Mouse (Mus musculus): ENCODE results near the gene St8sia1. TPM values are rescaled to one million over a fixed set of nuclear protein-coding genes. Genes with fewer than 3 reads are reported as not detected.
A peak's percentile ranks its signal among the peaks of the same experiment; 100 is the strongest.

St8sia1 gene
- polyA plus RNA-seq, 1 experiment from 2014 or later: 2.3 TPM

GRCm38 (mm10) chr6:142795087-142795486 is 169.2 kb downstream of the St8sia1 start:
- Histone ChIP-seq H3K27ac (no peak overlapping the region), H3K9ac (ENCODE audit: low read depth, low read length) (no peak overlapping the region), H3K4me1 (replicated peaks; ENCODE audit: insufficient read depth, low read length) (no peaks in the 10 kb centered on the region), H3K4me3 (replicated peaks; ENCODE audit: low read depth, low read length) (no peak overlapping the region), H3K9me3 (replicated peaks; ENCODE audit: low read length) (no peaks in the 10 kb centered on the region), H3K27me3 (ENCODE audit: insufficient read depth, low read length) (no peaks in the 10 kb centered on the region), H3K36me3 (ENCODE audit: insufficient read depth, low read length) (no peaks in the 10 kb centered on the region), H3K4me2 (ENCODE audit: low read length) (no peak overlapping the region)
- ATAC-seq (replicated peaks; ENCODE audit: low FRiP score, low read depth) (no peak), DNase-seq (ENCODE audit: low spot score) (no peak)
- TF ChIP-seq CTCF (IDR thresholded peaks at IDR 0.05; ENCODE audit: low read depth): no peak
- WGBS: 92% methylated on average over 9 of the region's 9 CpGs

- 37% methylated on average over 7 of the region's 7 CpGs for WGBS
- no peak for ATAC-seq (replicated peaks; ENCODE audit: low FRiP score, low read depth)
Measured at GRCm38 (mm10) chr6:142793468-142793867, 170.8 kb downstream of the St8sia1 start.

GRCm38 (mm10) chr6:142792241-142792968 is 171.8 kb downstream of the St8sia1 start:
- WGBS: 63% methylated on average over 13 of the region's 13 CpGs
- no peak overlapping the region for H3K4me3 ChIP-seq (replicated peaks; ENCODE audit: low read depth, low read length)
- no peaks in the 10 kb centered on the region for H3K9me3 ChIP-seq (replicated peaks; ENCODE audit: low read length)
- no peaks in the 10 kb centered on the region for H3K4me1 ChIP-seq (replicated peaks; ENCODE audit: insufficient read depth, low read length)
- H3K27me3 ChIP-seq (ENCODE audit: insufficient read depth, low read length): no peaks in the 10 kb centered on the region
- ATAC-seq (replicated peaks; ENCODE audit: low FRiP score, low read depth): no peak
- H3K9ac ChIP-seq (ENCODE audit: low read depth, low read length): no peak overlapping the region
- H3K36me3 ChIP-seq (ENCODE audit: insufficient read depth, low read length): no peaks in the 10 kb centered on the region
- no peak for DNase-seq (ENCODE audit: low spot score)
- no peak for TF ChIP-seq CTCF (IDR thresholded peaks at IDR 0.05; ENCODE audit: low read depth)
- H3K4me2 ChIP-seq (ENCODE audit: low read length): no peak overlapping the region
- no peak overlapping the region for H3K27ac ChIP-seq

More at GRCm38 (mm10) chr6:142793468-142793867, 170.8 kb downstream of the St8sia1 start:
- TF ChIP-seq CTCF (IDR thresholded peaks at IDR 0.05; ENCODE audit: low read depth): no peak
- H3K27me3 ChIP-seq (ENCODE audit: insufficient read depth, low read length): no peaks in the 10 kb centered on the region
- no peaks in the 10 kb centered on the region for H3K4me1 ChIP-seq (replicated peaks; ENCODE audit: insufficient read depth, low read length)
- H3K9ac ChIP-seq (ENCODE audit: low read depth, low read length): no peak overlapping the region
- H3K36me3 ChIP-seq (ENCODE audit: insufficient read depth, low read length): no peaks in the 10 kb centered on the region
- H3K27ac ChIP-seq: no peak overlapping the region
- H3K4me3 ChIP-seq (replicated peaks; ENCODE audit: low read depth, low read length): no peak overlapping the region
- H3K4me2 ChIP-seq (ENCODE audit: low read length): no peak overlapping the region
- no peaks in the 10 kb centered on the region for H3K9me3 ChIP-seq (replicated peaks; ENCODE audit: low read length)
- peak; percentile 31 for DNase-seq (ENCODE audit: low spot score)

- 94% methylated on average over 10 of the region's 10 CpGs for WGBS
- no peak overlapping the region for H3K4me3 ChIP-seq (replicated peaks; ENCODE audit: low read depth, low read length)
- H3K4me1 ChIP-seq (replicated peaks; ENCODE audit: insufficient read depth, low read length): no peaks in the 10 kb centered on the region
- H3K4me2 ChIP-seq (ENCODE audit: low read length): no peak overlapping the region
- H3K27me3 ChIP-seq (ENCODE audit: insufficient read depth, low read length): no peaks in the 10 kb centered on the region
- DNase-seq (ENCODE audit: low spot score) (no peak), ATAC-seq (replicated peaks; ENCODE audit: low FRiP score, low read depth) (no peak)
- H3K9me3 ChIP-seq (replicated peaks; ENCODE audit: low read length): no peaks in the 10 kb centered on the region
- H3K27ac ChIP-seq: no peak overlapping the region
- H3K36me3 ChIP-seq (ENCODE audit: insufficient read depth, low read length): no peaks in the 10 kb centered on the region
- TF ChIP-seq CTCF (IDR thresholded peaks at IDR 0.05; ENCODE audit: low read depth): no peak
- no peak overlapping the region for H3K9ac ChIP-seq (ENCODE audit: low read depth, low read length)
Measured at GRCm38 (mm10) chr6:142789736-142790135, 174.5 kb downstream of the St8sia1 start.

GRCm38 (mm10) chr6:142788042-142788987 is 175.9 kb downstream of the St8sia1 start:
- H3K36me3 ChIP-seq (ENCODE audit: insufficient read depth, low read length): no peaks in the 10 kb centered on the region
- TF ChIP-seq CTCF (IDR thresholded peaks at IDR 0.05; ENCODE audit: low read depth): no peak
- H3K9ac ChIP-seq (ENCODE audit: low read depth, low read length): no peak overlapping the region
- H3K4me2 ChIP-seq (ENCODE audit: low read length): no peak overlapping the region
- no peaks in the 10 kb centered on the region for H3K27me3 ChIP-seq (ENCODE audit: insufficient read depth, low read length)
- DNase-seq (ENCODE audit: low spot score) (peak; percentile 38), ATAC-seq (replicated peaks; ENCODE audit: low FRiP score, low read depth) (no peak)
- H3K27ac ChIP-seq: no peak overlapping the region
- 47% methylated on average over 18 of the region's 18 CpGs for WGBS
- no peaks in the 10 kb centered on the region for H3K9me3 ChIP-seq (replicated peaks; ENCODE audit: low read length)
- H3K4me3 ChIP-seq (replicated peaks; ENCODE audit: low read depth, low read length): no peak overlapping the region
- no peaks in the 10 kb centered on the region for H3K4me1 ChIP-seq (replicated peaks; ENCODE audit: insufficient read depth, low read length)

GRCm38 (mm10) chr6:142786106-142786505 is 178.1 kb downstream of the St8sia1 start:
- H3K27ac ChIP-seq: no peak overlapping the region
- no peaks in the 10 kb centered on the region for H3K27me3 ChIP-seq (ENCODE audit: insufficient read depth, low read length)
- no peak for DNase-seq (ENCODE audit: low spot score)
- no peaks in the 10 kb centered on the region for H3K9me3 ChIP-seq (replicated peaks; ENCODE audit: low read length)
- H3K4me2 ChIP-seq (ENCODE audit: low read length): no peak overlapping the region
- H3K36me3 ChIP-seq (ENCODE audit: insufficient read depth, low read length): no peaks in the 10 kb centered on the region
- no peak overlapping the region for H3K4me3 ChIP-seq (replicated peaks; ENCODE audit: low read depth, low read length)
- H3K4me1 ChIP-seq (replicated peaks; ENCODE audit: insufficient read depth, low read length): no peaks in the 10 kb centered on the region
- 89% methylated on average over 21 of the region's 21 CpGs for WGBS
- H3K9ac ChIP-seq (ENCODE audit: low read depth, low read length): no peak overlapping the region
- no peak for TF ChIP-seq CTCF (IDR thresholded peaks at IDR 0.05; ENCODE audit: low read depth)
- ATAC-seq (replicated peaks; ENCODE audit: low FRiP score, low read depth): no peak

Data from kidney, postnatal 0 days (tissue).